Mouse (Mus musculus): ENCODE results near the gene Tor1aip2. TPM values are rescaled to one million over a fixed set of nuclear protein-coding genes. Genes with fewer than 3 reads are reported as not detected.

The Tor1aip2 gene
- total and polyA plus RNA-seq, 3 experiments = 17.5 to 171 (median 115) TPM

DNA sequence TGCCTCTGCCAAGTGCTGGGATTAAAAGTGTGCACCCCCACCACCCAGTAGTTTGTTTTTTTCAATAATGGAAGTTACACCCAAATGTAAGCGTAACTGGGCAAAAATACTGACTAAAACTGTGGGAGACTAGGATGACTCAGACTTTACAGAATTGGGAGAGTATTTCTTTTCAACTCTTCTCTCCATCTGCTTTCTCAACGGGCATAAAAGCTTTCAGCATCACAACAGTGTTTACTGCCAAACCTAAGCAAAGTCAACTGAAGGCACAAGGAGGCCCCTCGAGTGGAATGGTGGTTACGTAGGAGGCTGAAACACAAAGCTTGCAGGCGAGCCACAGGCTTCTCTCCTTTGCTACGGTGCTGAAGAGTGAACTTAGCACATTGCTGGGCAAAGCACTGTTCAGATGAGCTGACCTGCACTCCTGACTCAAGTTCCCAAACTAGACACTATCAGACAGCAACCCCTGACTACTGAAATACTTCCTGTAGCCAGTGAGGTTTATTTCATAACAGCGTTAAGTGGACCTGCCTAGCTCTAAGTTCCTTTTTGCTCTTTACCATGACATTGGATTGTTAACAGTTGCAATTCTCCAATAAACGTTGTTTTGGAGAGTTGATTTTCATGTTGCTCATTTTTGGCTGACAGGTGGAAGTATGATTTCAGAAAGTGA, 10.2 kb upstream of the Tor1aip2 start:
- peaks cover 5% of the 10 kb centered on the region for H3K4me1 ChIP-seq (ENCODE audit: insufficient read depth, low read depth, low read length)
- ATAC-seq (ENCODE audit: extremely low read depth, insufficient number of reproducible peaks, low FRiP score, poor library complexity, severe bottlenecking) (no peak), DNase-seq (ENCODE audit: low spot score) (no peak)
- H3K4me3 ChIP-seq (ENCODE audit: low read depth, low read length) = no peak overlapping the region
- peaks cover 82% of the 10 kb centered on the region for H3K36me3 ChIP-seq (replicated peaks)
- no peaks in the 10 kb centered on the region for H3K27me3 ChIP-seq (ENCODE audit: insufficient read depth, low read length)
- TF ChIP-seq GATA1 (IDR thresholded peaks at IDR 0.05; ENCODE audit: borderline replicate concordance, low read length) (no peak), TAL1 (conservative IDR thresholded peaks at IDR 0.05; ENCODE audit: low read depth, low read length) (no peak), POLR2AphosphoS5 (IDR thresholded peaks at IDR 0.05; ENCODE audit: insufficient replicate concordance, low read depth, low read length) (no peak)
- no peaks in the 10 kb centered on the region for H3K9me3 ChIP-seq (replicated peaks)

DNA sequence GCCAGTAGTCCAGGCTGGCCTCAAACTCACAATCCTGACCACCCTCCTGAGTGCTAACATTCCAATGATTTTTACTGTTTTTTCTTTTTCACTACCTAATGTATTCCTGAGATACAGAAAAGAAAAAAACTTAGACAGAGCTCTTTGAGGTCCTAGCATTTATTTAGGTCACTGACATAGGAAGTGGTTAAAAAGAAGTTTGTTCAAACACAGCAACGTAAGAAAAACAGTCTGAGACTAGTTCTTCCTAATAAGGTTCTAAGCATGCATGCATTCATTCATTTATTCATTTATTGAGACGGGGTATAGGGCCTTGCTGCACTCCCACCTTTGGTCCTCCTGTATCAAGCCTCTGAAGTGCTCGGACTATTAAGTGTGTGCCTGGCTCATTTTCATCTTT, 7.4 kb upstream of the Tor1aip2 start:
- no peak overlapping the region for H3K4me3 ChIP-seq (ENCODE audit: low read depth, low read length)
- peaks cover 5% of the 10 kb centered on the region for H3K4me1 ChIP-seq (ENCODE audit: insufficient read depth, low read depth, low read length)
- no peak for ATAC-seq (ENCODE audit: extremely low read depth, insufficient number of reproducible peaks, low FRiP score, poor library complexity, severe bottlenecking)
- DNase-seq (ENCODE audit: low spot score) = no peak
- no peaks in the 10 kb centered on the region for H3K27me3 ChIP-seq (ENCODE audit: insufficient read depth, low read length)
- peaks cover 85% of the 10 kb centered on the region for H3K36me3 ChIP-seq (replicated peaks)
- no peak for TF ChIP-seq CTCF (IDR thresholded peaks at IDR 0.05; ENCODE audit: low read depth, low read length)
- H3K9me3 ChIP-seq (replicated peaks) = no peaks in the 10 kb centered on the region

DNA sequence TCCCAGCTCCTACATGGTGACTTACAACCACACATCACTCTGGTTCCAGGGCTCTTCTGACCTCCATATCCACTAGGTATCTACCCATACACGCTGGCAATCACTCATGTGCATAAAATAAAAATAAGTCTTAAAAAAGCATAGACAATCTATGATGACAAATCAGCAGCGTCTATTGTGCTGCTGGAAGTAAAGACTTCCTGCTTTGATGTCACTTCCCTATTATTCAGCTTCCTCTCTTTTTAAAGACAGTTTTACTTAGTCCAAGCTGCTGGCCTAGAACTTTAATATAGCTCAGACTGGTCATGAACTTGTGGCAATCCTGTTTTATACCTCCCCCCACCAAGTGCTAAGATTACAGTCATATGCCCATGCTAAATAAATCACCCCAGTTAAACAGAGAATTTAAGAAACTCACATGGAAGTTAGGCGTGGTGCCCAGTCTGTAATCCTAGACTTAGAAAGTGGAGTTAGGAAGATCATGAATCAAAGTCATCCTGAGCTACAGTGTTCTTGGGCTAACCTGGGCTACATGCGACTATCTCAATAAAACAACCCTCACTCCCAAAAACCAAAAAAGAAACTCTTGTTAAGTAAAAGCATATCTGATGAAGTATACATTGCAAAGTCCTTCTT, 6.7 kb upstream of the Tor1aip2 start:
- no peak for ATAC-seq (ENCODE audit: extremely low read depth, insufficient number of reproducible peaks, low FRiP score, poor library complexity, severe bottlenecking)
- TF ChIP-seq GATA2 (IDR thresholded peaks at IDR 0.05; ENCODE audit: borderline replicate concordance, low read depth, low read length) (no peak), TAL1 (conservative IDR thresholded peaks at IDR 0.05; ENCODE audit: low read depth, low read length) (no peak), POLR2AphosphoS5 (IDR thresholded peaks at IDR 0.05; ENCODE audit: insufficient replicate concordance, low read depth, low read length) (no peak), CTCF (IDR thresholded peaks at IDR 0.05; ENCODE audit: low read depth, low read length) (no peak), GATA1 (IDR thresholded peaks at IDR 0.05; ENCODE audit: borderline replicate concordance, low read length) (no peak)
- Histone ChIP-seq H3K4me3 (ENCODE audit: low read depth, low read length) (no peak overlapping the region), H3K9me3 (replicated peaks) (no peaks in the 10 kb centered on the region), H3K4me1 (ENCODE audit: insufficient read depth, low read depth, low read length) (peaks cover 6% of the 10 kb centered on the region), H3K36me3 (replicated peaks) (peaks cover 88% of the 10 kb centered on the region), H3K27me3 (ENCODE audit: insufficient read depth, low read length) (no peaks in the 10 kb centered on the region)
- DNase-seq (ENCODE audit: low spot score) = no peak

GRCm38 (mm10) chr1:156033921-156034320, 1.3 kb upstream of the Tor1aip2 start:
- no peak for DNase-seq (ENCODE audit: low spot score)
- TF ChIP-seq GATA2 (IDR thresholded peaks at IDR 0.05; ENCODE audit: borderline replicate concordance, low read depth, low read length) (no peak), GATA1 (IDR thresholded peaks at IDR 0.05; ENCODE audit: borderline replicate concordance, low read length) (no peak), POLR2AphosphoS5 (IDR thresholded peaks at IDR 0.05; ENCODE audit: insufficient replicate concordance, low read depth, low read length) (no peak), CTCF (IDR thresholded peaks at IDR 0.05; ENCODE audit: low read depth, low read length) (no peak), TAL1 (conservative IDR thresholded peaks at IDR 0.05; ENCODE audit: low read depth, low read length) (no peak)
- Histone ChIP-seq H3K4me1 (ENCODE audit: insufficient read depth, low read depth, low read length) (peaks cover 22% of the 10 kb centered on the region), H3K36me3 (replicated peaks) (peaks cover 51% of the 10 kb centered on the region), H3K4me3 (ENCODE audit: low read depth, low read length) (no peak overlapping the region; the same call in 1 of the 2 replicates), H3K27me3 (ENCODE audit: insufficient read depth, low read length) (no peaks in the 10 kb centered on the region), H3K9me3 (replicated peaks) (no peaks in the 10 kb centered on the region)
- ATAC-seq (ENCODE audit: extremely low read depth, insufficient number of reproducible peaks, low FRiP score, poor library complexity, severe bottlenecking) = no peak

DNA sequence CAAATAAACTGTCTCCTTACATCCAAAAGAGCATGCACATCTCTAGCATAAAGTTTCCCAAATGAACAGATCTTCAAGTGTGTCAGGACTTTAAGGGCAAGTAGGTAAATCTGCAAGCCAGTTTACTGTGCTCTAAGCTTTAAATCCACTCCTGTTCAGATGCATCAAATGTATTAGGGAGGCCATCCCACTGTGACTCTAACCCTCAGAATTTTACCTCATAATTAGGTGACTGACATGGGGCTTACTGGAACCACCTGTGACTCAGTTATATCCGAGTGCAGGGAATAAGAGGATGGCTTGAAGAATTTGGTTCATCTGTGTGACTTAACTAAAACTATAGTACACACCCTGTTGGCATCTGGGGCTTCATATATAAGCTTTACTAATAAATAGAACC, 542 bp upstream of the Tor1aip2 start:
- TF ChIP-seq GATA2 (IDR thresholded peaks at IDR 0.05; ENCODE audit: borderline replicate concordance, low read depth, low read length) (no peak), TAL1 (conservative IDR thresholded peaks at IDR 0.05; ENCODE audit: low read depth, low read length) (no peak), CTCF (IDR thresholded peaks at IDR 0.05; ENCODE audit: low read depth, low read length) (no peak), GATA1 (IDR thresholded peaks at IDR 0.05; ENCODE audit: borderline replicate concordance, low read length) (no peak), POLR2AphosphoS5 (IDR thresholded peaks at IDR 0.05; ENCODE audit: insufficient replicate concordance, low read depth, low read length) (no peak)
- ATAC-seq (ENCODE audit: extremely low read depth, insufficient number of reproducible peaks, low FRiP score, poor library complexity, severe bottlenecking) (no peak), DNase-seq (ENCODE audit: low spot score) (no peak)
- Histone ChIP-seq H3K36me3 (replicated peaks) (peaks cover 44% of the 10 kb centered on the region), H3K4me3 (ENCODE audit: low read depth, low read length) (peak overlapping the region; percentile 94), H3K27me3 (ENCODE audit: insufficient read depth, low read length) (no peaks in the 10 kb centered on the region), H3K9me3 (replicated peaks) (no peaks in the 10 kb centered on the region), H3K4me1 (ENCODE audit: insufficient read depth, low read depth, low read length) (peaks cover 29% of the 10 kb centered on the region)

DNA sequence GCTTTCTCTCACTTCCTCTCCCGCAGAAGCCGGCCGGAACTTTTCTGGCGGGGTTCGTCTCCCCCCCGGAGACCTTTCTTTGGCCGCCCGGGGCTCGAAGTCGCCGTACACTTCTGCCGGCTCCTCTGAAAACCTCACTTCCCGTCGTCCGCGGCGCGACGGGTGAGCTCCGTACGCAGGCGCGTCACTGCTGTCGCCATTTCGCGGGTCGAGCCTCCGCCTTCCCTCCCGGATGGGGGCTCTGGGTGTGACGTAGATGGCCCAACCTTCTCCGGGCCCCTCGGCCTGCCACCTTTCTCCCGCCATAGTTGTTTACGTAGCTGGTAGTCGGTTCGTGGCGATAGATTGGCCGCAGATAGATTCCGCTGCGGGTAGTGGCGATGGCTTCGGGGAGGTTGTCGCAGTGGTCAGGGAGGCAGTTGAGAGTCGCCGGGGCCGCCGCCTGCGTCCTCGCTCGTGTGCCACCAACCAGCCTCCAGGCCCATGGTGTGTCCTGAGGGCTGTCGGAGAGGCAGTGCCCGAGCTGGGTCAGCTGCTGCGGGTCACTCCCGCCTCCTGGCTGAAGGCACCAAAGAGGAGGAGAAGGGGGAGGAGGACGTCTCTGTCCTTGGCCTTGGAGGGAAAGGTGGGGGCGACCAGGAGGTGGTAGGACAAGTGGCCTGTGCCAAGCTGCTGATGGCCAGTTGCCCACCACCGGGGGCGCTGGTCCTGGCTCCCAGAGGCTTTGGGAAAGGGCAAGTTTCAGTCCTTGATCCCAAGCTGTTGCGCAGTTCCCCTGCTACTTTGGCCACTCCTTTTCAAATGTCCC, 931 bp downstream of the Tor1aip2 start, which contains the start of gene Tor1aip1:
Gene Tor1aip1, minus strand, starts transcription at position 551 of the 808 bp plus-strand sequence.
- H3K4me1 ChIP-seq (ENCODE audit: insufficient read depth, low read depth, low read length) = peaks cover 35% of the 10 kb centered on the region
- DNase-seq (ENCODE audit: low spot score) (peak; percentile 92), ATAC-seq (ENCODE audit: extremely low read depth, insufficient number of reproducible peaks, low FRiP score, poor library complexity, severe bottlenecking) (peak; percentile 77)
- TF ChIP-seq GATA2 (IDR thresholded peaks at IDR 0.05; ENCODE audit: borderline replicate concordance, low read depth, low read length) = no peak
- no peak for TF ChIP-seq TAL1 (conservative IDR thresholded peaks at IDR 0.05; ENCODE audit: low read depth, low read length)
- TF ChIP-seq CTCF (IDR thresholded peaks at IDR 0.05; ENCODE audit: low read depth, low read length) = peak; percentile 23; the same call in 1 of the 2 replicates
- no peak; the same call in 1 of the 2 replicates for TF ChIP-seq POLR2AphosphoS5 (IDR thresholded peaks at IDR 0.05; ENCODE audit: insufficient replicate concordance, low read depth, low read length)
- H3K36me3 ChIP-seq (replicated peaks) = peaks cover 30% of the 10 kb centered on the region
- no peaks in the 10 kb centered on the region for H3K9me3 ChIP-seq (replicated peaks)
- peak within 1 kb of the TSS; percentile 94 for H3K4me3 ChIP-seq (ENCODE audit: low read depth, low read length)
- no peaks in the 10 kb centered on the region for H3K27me3 ChIP-seq (ENCODE audit: insufficient read depth, low read length)
